Mouse (Mus musculus): ENCODE results near the gene Kif1b. TPM values are rescaled to one million over a fixed set of nuclear protein-coding genes. Genes with fewer than 3 reads are reported as not detected.

Gene Kif1b
- polyA plus RNA-seq, 1 experiment from 2014 or later = 41.6 TPM

DNA sequence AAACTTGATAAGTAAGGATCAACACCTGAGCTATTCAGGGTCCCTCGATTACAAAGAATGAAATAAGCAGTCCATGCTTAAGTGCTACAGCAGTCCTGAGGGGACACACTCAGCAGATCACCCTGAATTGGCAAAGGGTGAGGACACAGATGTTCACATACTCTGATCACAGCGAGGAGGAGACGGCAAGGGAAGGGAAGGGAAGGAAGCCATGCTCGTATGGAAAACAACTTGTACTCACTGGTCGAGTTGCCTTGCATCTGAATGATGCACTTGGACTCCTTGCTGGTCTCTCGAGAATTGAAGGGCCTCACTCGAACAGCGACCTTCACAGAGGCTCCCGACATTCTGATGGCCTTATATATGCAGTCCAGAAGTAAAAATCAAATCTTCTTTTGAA, 16.4 kb downstream of the Kif1b start:
- H3K36me3 ChIP-seq = peaks cover 19% of the 10 kb centered on the region
- no peaks in the 10 kb centered on the region for H3K9me3 ChIP-seq
- H3K9ac ChIP-seq = no peak overlapping the region
- no peak for ATAC-seq (ENCODE audit: insufficient number of reproducible peaks, low FRiP score, low TSS enrichment, low read depth)
- 81% methylated on average over 9 of the region's 9 CpGs for WGBS
- H3K4me3 ChIP-seq = no peak overlapping the region
- peaks cover 15% of the 10 kb centered on the region for H3K4me1 ChIP-seq
- H3K4me2 ChIP-seq = no peak overlapping the region
- no peaks in the 10 kb centered on the region for H3K27me3 ChIP-seq
- H3K27ac ChIP-seq = no peak overlapping the region

DNA sequence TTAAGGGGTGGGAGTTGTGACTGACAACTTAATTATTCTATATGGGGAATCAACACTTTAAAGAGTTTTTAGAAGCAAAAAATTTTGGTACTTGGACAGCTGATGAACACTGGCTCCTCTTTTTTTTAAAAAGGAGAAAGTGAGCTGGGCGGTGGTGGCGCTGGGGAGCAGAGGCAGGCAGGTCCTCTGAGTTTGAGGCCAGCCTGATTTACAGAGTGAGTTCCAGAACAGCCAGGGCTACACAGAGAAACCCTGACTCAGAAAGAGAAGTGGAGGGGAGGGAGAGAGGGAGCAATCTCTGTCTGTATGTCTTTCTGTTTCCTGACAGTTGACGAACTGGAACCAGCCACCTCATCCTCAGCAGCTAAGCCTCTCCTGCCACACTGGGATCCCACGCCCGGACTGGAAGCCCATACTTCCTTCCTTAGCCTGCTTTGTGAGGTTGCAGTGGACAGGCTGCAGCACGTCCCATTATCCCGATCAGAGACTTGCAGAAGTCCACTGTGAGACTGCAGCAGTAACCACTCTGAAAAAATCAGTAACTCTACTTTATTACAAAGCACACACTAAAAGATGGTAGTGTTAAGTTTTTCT, 17.2 kb downstream of the Kif1b start:
- H3K27ac ChIP-seq = no peak overlapping the region
- no peak overlapping the region for H3K9ac ChIP-seq
- H3K4me1 ChIP-seq = peaks cover 12% of the 10 kb centered on the region
- H3K4me3 ChIP-seq = no peak overlapping the region
- ATAC-seq (ENCODE audit: insufficient number of reproducible peaks, low FRiP score, low TSS enrichment, low read depth) = no peak
- H3K9me3 ChIP-seq = no peaks in the 10 kb centered on the region
- WGBS = 77% methylated on average over 7 of the region's 7 CpGs
- H3K27me3 ChIP-seq = no peaks in the 10 kb centered on the region
- no peak overlapping the region for H3K4me2 ChIP-seq
- peaks cover 19% of the 10 kb centered on the region for H3K36me3 ChIP-seq

DNA sequence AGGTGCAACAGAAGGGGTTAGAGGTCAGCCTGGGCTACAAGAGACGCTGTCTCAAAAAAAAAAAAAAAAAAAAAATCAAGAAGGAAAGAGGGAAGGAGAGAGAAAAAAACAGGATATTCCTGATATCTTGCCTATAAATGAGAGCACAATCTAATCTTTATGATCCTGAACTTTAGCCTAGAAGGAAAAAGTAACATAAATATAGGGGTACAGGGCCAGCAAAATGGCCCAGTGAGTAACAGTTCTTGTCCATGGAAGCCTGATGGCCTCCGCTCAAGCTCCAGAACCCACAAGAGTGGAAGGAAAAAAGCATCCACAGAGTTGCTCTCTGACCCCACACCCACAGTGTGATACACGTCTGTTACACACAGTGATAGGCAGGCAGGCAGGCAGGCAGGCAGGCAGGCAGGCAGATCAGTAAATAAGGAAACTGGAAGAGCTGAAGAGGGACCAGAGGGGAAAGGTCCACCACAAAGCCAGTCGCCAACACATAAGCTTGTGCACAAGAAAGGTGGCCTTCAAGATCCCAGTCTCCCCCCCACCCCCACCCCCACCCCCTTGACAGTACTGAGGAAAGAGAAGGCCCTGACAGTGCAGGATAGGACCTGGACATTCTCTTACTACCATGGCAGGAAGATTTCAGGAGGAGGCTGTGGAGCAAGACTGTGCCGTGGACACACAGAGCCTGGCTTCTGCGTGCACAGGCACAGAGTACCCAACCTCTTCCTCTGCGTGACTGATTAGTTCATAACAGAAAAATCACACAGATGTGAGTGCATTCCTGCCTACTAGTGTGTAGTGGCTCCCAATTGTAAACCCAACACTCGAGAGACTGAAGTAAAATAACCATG, 21.0 kb downstream of the Kif1b start:
- 79% methylated on average over 8 of the region's 8 CpGs for WGBS
- H3K27me3 ChIP-seq = no peaks in the 10 kb centered on the region
- no peak for ATAC-seq (ENCODE audit: insufficient number of reproducible peaks, low FRiP score, low TSS enrichment, low read depth)

DNA sequence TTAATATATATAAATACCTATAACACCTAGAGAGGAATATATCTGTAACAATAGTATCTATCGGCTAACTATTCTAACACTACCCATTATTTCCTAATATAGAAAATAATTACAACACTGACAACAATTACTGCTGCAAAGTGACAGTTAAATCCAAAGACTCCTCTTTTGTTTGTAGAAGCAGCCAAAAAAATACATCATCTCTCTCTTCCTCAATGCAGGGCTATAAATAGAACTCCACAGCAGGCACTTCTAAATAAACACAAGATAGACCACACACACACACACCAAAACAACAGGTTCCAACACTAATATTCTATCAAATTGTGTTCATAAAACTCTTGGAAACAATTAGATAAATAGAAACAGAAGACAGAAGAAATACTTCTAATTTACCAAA, 21.8 kb downstream of the Kif1b start:
- Histone ChIP-seq H3K27me3 (no peaks in the 10 kb centered on the region), H3K4me2 (no peak overlapping the region), H3K4me3 (no peak overlapping the region), H3K9me3 (no peaks in the 10 kb centered on the region), H3K4me1 (0 out of 2 replicates have a peak, but pooled peaks cover 4% of the 10 kb centered on the region), H3K36me3 (peaks cover 13% of the 10 kb centered on the region), H3K27ac (no peak overlapping the region), H3K9ac (no peak overlapping the region)
- WGBS = 89% methylated on average over 1 of the region's 1 CpGs
- ATAC-seq (ENCODE audit: insufficient number of reproducible peaks, low FRiP score, low TSS enrichment, low read depth) = no peak

More for the DNA sequence above, 21.0 kb downstream of the Kif1b start:
- no peaks in the 10 kb centered on the region for H3K9me3 ChIP-seq
- H3K4me1 ChIP-seq = 0 out of 2 replicates have a peak, but pooled peaks cover 4% of the 10 kb centered on the region
- H3K4me3 ChIP-seq = no peak overlapping the region
- no peak overlapping the region for H3K4me2 ChIP-seq
- no peak overlapping the region for H3K27ac ChIP-seq
- peaks cover 19% of the 10 kb centered on the region for H3K36me3 ChIP-seq
- no peak overlapping the region for H3K9ac ChIP-seq

- H3K36me3 ChIP-seq = no peaks in the 10 kb centered on the region
- H3K9me3 ChIP-seq = no peaks in the 10 kb centered on the region
- ATAC-seq (ENCODE audit: insufficient number of reproducible peaks, low FRiP score, low TSS enrichment, low read depth) = no peak
- peaks cover 8% of the 10 kb centered on the region; the same call in 1 of the 2 replicates for H3K4me1 ChIP-seq
- H3K4me3 ChIP-seq = no peak overlapping the region
- no peaks in the 10 kb centered on the region for H3K27me3 ChIP-seq
- H3K27ac ChIP-seq = no peak overlapping the region
- WGBS = 77% methylated on average over 3 of the region's 3 CpGs
- no peak overlapping the region for H3K9ac ChIP-seq
- no peak overlapping the region for H3K4me2 ChIP-seq
Observed at GRCm38 (mm10) chr4:149283018-149283417, 24.5 kb downstream of the Kif1b start.

DNA sequence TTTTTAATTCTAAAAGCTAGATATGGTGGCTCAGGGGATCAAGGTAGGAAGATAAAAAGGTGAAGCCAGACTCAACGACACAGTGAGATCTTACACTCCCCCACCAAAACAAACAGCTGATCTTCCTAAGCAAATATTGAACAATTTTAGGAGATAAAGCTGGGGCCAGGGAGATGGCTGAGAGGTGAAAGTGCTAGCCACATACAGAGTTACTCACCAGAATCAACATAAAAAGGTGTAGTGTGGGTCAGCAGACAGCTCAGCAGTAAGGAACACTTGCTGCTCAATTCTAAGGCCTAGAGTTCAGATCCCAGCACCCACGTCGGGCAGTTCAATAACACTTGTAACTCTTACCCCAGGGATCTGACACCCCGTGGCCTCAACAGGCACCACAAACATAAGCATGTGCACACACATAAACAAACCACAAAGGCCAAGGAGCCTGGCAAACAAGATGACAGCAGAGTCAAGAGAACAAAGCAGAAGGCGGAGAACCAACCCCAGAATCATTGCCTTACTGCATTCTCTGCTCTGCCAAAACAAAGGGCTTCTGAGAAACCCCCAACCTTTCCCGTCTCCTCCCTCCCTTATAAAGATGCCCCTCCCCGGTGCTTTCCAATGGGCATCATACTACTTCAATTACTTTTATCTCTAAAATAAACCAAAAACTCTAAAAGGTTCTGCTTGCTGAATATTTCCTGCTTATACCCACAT, 25.3 kb downstream of the Kif1b start:
- 77% methylated on average over 7 of the region's 7 CpGs for WGBS
- Histone ChIP-seq H3K9ac (no peak overlapping the region), H3K36me3 (no peaks in the 10 kb centered on the region), H3K4me2 (no peak overlapping the region), H3K27me3 (no peaks in the 10 kb centered on the region), H3K4me1 (peaks cover 13% of the 10 kb centered on the region; the same call in 1 of the 2 replicates), H3K9me3 (no peaks in the 10 kb centered on the region), H3K27ac (no peak overlapping the region), H3K4me3 (no peak overlapping the region)
- no peak for ATAC-seq (ENCODE audit: insufficient number of reproducible peaks, low FRiP score, low TSS enrichment, low read depth)

- Histone ChIP-seq H3K36me3 (peaks cover 26% of the 10 kb centered on the region), H3K9ac (no peak overlapping the region), H3K4me2 (0 out of 2 replicates have a peak overlapping the region, but pooled peaks have one; percentile 8), H3K4me1 (peaks cover 9% of the 10 kb centered on the region; the same call in 1 of the 2 replicates), H3K9me3 (no peaks in the 10 kb centered on the region), H3K27me3 (no peaks in the 10 kb centered on the region), H3K27ac (no peak overlapping the region; the same call in none of the 2 replicates), H3K4me3 (no peak overlapping the region)
- 18% methylated on average over 4 of the region's 4 CpGs for WGBS
- peak; percentile 79 for ATAC-seq (ENCODE audit: insufficient number of reproducible peaks, low FRiP score, low TSS enrichment, low read depth)
Observed at GRCm38 (mm10) chr4:149277571-149277970, 29.9 kb downstream of the Kif1b start.

GRCm38 (mm10) chr4:149273128-149273527, 34.4 kb downstream of the Kif1b start:
- no peak overlapping the region for H3K27ac ChIP-seq
- ATAC-seq (ENCODE audit: insufficient number of reproducible peaks, low FRiP score, low TSS enrichment, low read depth) = no peak
- no peak overlapping the region for H3K4me3 ChIP-seq
- no peak overlapping the region for H3K4me2 ChIP-seq
- peaks cover 55% of the 10 kb centered on the region for H3K36me3 ChIP-seq
- H3K4me1 ChIP-seq = peaks cover 5% of the 10 kb centered on the region; the same call in 1 of the 2 replicates
- no peaks in the 10 kb centered on the region for H3K27me3 ChIP-seq
- H3K9ac ChIP-seq = no peak overlapping the region
- no peaks in the 10 kb centered on the region for H3K9me3 ChIP-seq
- WGBS = 100% methylated on average over 1 of the region's 1 CpGs

- 97% methylated on average over 6 of the region's 6 CpGs for WGBS
- Histone ChIP-seq H3K9ac (no peak overlapping the region), H3K9me3 (no peaks in the 10 kb centered on the region), H3K27me3 (no peaks in the 10 kb centered on the region), H3K4me2 (no peak overlapping the region), H3K36me3 (peaks cover 66% of the 10 kb centered on the region), H3K4me1 (no peaks in the 10 kb centered on the region), H3K4me3 (no peak overlapping the region), H3K27ac (no peak overlapping the region)
- no peak for ATAC-seq (ENCODE audit: insufficient number of reproducible peaks, low FRiP score, low TSS enrichment, low read depth)
Observed at GRCm38 (mm10) chr4:149270541-149270940, 37.0 kb downstream of the Kif1b start.

GRCm38 (mm10) chr4:149269026-149269425, 38.5 kb downstream of the Kif1b start:
- no peaks in the 10 kb centered on the region for H3K27me3 ChIP-seq
- H3K9ac ChIP-seq = no peak overlapping the region
- no peaks in the 10 kb centered on the region for H3K9me3 ChIP-seq
- H3K27ac ChIP-seq = no peak overlapping the region
- peaks cover 58% of the 10 kb centered on the region for H3K36me3 ChIP-seq
- H3K4me2 ChIP-seq = no peak overlapping the region
- no peak for ATAC-seq (ENCODE audit: insufficient number of reproducible peaks, low FRiP score, low TSS enrichment, low read depth)
- WGBS = 70% methylated on average over 4 of the region's 4 CpGs
- no peaks in the 10 kb centered on the region for H3K4me1 ChIP-seq
- H3K4me3 ChIP-seq = no peak overlapping the region

- Histone ChIP-seq H3K9ac (no peak overlapping the region), H3K4me1 (no peaks in the 10 kb centered on the region), H3K27me3 (no peaks in the 10 kb centered on the region), H3K9me3 (no peaks in the 10 kb centered on the region), H3K36me3 (peaks cover 50% of the 10 kb centered on the region), H3K27ac (no peak overlapping the region), H3K4me3 (no peak overlapping the region), H3K4me2 (no peak overlapping the region)
- 97% methylated on average over 2 of the region's 2 CpGs for WGBS
- no peak for ATAC-seq (ENCODE audit: insufficient number of reproducible peaks, low FRiP score, low TSS enrichment, low read depth)
Observed at GRCm38 (mm10) chr4:149264895-149265294, 42.6 kb downstream of the Kif1b start.

DNA sequence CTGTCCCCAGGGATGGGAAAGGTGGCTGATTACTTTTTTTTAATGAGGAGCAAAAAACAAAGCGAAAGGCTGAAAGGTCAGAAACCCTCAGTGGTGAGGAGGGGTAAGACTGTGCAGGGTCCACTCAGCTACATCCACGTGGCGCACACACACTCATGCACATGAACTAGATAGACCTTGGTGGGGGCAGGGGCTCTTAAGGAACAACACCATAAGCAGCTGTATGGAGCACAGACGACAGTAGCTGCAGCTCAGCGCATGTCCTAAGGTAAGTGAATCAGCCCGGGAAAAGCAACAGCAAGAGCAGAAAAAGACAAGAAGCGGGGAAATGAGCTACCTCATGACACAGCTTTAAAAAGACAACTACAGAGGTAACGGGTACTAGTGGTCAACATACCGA, 44.3 kb downstream of the Kif1b start:
- Histone ChIP-seq H3K9ac (no peak overlapping the region), H3K9me3 (no peaks in the 10 kb centered on the region), H3K36me3 (peaks cover 49% of the 10 kb centered on the region), H3K27me3 (no peaks in the 10 kb centered on the region), H3K27ac (no peak overlapping the region), H3K4me3 (no peak overlapping the region), H3K4me1 (no peaks in the 10 kb centered on the region), H3K4me2 (no peak overlapping the region)
- 89% methylated on average over 9 of the region's 9 CpGs for WGBS
- no peak for ATAC-seq (ENCODE audit: insufficient number of reproducible peaks, low FRiP score, low TSS enrichment, low read depth)
